Mouse (Mus musculus): ENCODE results near the gene Yrdc.

Yrdc gene

DNA sequence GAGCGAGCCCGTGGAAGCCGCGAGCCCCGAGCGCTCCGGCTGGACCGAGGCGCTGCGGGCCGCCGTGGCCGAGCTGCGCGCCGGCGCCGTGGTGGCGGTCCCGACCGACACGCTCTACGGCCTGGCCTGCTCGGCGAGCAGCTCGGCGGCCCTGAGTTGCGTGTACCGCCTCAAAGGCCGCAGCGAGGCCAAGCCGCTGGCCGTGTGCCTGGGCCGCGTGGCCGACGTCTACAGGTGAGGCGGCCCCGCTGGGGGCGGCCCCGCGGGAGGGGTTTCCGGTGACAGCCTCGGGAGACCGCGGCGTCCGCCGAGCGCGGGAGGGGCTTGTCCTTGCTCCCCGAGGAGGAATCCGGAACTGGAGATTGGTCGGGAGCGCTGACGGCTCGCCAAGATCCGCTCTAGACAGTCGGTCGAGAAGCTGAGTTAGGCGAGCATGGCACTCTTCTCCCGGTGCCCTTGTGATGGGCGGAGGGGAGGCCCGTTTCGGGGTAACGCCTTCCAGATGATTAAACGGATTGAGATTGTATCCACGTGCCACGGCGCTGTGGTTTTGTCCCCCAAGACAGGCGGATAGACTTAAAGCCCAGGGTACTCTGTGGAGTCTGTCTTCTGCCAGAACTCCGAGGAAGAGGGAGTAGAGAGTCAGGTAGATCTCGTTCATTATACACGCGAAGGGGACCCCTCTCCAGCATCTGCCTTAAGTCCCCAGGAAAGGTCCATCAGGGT, 617 bp downstream of the Yrdc start, which contains the start of gene 1110065P20Rik:
TSS of gene 1110065P20Rik (minus strand) at position 264 of the 726 bp plus-strand sequence.
- peak; percentile 67 to 78 for DNase-seq

DNA sequence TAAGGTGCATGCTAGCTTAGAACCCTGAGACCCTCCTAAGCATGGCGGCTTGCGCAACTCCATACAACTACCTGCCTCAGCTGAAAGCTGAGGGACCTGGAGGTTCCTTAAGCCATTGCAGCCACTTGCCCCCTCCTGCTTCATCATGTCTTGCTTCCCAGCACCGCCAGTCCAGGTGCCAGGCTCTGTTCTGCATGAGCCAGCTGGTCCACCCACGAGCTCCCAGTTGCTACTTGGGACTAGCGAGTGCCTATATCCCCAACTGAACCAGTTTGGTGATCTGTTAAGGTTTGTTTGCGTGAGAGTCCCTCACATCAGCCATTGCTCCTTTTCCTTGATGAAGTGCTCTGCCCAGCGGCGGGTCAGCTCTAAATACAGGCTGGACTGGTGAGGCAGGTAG, 5.8 kb downstream of the Yrdc start:
- DNase-seq = no peak

DNA sequence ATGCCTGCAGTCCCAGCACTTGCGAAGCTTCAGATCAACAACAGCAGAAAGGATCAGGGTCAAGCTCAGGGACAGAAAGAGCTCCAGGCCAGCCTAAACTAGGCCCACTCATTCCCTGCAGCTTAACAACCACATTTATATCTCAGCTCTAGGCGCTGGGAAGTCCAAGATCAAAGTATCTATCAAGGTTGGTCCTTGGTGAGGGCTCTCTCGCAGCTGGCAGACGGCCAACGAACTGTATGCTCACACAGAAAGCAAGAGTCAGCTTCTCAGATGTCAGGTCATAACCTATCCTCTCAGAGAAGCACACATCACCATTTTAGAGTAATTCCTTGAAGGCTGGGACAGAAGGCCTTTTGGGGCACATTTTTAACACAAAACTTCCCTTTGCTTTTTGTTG, 7.9 kb downstream of the Yrdc start:
- DNase-seq = no peak

DNA sequence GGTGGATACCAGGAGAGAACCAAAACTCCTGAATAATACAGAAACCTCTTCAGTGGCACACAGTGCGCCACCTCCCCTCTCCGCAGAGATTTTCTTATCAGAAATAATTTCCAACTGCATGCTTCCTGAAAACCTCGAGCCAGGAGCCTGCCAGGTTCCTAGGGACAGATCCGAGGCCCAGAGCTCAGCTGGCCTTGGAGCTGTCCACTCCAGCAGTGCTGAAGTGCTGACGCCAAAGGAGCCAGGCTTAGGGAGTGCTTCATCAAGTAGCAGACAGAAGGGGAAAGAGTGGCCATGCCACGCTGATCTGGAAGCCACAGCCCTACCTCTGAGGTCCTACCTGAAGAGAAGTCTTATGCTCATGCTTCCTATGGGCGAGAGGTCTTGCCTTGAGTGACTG, 10.0 kb downstream of the Yrdc start:
- DNase-seq = no peak

DNA sequence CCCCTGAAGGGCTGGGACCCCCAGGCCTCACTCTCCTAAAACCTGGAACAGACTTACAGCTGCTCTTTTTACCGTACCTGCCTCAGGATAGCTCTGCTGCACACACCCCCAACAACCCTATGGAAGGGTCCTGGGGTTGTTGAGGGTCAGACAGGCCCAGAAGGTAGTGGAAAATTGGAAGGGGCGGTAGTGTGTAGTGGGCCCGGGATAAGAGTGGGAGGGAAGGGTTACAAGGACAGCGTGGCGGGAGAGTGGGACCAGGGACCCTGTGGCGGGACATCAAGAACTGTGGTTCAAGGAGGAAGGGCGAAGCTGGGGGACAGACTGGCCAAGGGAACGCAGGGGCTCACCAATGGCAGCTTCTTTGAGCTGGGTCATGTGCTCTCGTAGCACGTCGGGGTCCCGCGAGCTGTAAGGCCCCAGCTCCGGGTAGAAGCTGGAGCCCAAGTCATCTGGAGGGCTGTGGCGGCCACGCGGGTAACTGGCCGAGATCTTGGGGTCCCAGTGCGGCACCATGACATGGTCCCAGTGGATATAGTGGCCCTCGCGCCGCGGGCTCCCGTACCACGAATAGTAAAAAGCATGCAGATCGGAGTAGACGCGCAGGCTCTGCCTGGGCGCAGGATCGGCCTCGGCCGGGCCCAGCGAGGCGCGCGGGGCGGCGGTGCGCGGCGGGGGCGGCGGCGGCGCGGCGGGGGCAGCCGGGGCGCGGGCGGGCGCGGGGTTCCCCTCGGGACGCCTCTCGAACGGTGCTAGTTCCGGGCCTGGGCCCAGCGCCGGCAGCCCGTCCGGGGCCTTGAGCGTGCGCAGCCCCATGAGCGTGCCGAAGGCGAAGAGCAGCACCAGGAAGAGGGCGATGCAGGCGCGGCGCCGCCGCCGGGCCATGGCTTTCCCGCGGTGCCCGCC, 11.1 kb downstream of the Yrdc start, which contains the start of gene Maneal:
TSS of gene Maneal (minus strand) at position 889 of the 906 bp plus-strand sequence.
- DNase-seq = peak; percentile 31 to 34

DNA sequence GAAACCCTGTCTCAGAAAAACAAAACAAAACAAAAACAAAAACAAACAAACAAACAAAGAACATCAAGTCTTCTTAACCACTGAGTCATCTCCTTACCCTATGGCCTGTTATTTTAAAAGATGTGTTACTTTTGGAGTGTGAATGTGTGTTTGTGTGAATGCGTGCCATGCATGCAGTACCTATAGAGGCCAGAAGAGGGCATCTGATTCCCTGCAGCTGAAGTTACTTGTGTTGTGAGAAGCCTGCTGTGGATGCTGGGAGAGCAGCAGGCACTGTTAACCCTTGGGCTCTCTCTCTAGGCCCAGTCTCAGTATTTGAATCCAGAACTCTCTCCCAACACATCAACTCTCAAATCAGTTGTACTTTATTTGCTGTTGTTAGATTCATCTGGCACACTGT, 22.2 kb downstream of the Yrdc start:
- DNase-seq = no peak

DNA sequence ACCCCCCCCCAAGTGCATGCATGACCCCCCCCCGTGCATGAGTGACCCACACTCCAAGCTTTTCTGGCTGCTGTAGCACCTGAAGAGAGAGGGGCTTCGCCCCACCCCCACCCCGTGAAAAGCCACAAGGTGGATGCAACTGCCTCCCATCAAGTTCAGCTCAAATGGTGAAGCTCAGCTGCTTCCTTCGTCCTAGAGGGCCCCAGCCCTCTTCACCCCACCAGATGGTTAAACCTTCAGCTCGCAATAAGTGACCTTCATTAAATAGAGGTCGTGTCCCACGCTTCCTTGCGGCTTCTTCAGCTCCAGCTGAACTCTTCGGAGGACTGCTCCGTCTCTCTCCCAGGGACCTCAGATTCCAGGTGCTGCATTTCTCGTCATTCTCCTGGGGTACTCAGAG, 30.1 kb downstream of the Yrdc start, which contains the start of gene Epha10:
TSS of gene Epha10 (plus strand) at position 301 of the 400 bp plus-strand sequence.
- DNase-seq = no peak

DNA sequence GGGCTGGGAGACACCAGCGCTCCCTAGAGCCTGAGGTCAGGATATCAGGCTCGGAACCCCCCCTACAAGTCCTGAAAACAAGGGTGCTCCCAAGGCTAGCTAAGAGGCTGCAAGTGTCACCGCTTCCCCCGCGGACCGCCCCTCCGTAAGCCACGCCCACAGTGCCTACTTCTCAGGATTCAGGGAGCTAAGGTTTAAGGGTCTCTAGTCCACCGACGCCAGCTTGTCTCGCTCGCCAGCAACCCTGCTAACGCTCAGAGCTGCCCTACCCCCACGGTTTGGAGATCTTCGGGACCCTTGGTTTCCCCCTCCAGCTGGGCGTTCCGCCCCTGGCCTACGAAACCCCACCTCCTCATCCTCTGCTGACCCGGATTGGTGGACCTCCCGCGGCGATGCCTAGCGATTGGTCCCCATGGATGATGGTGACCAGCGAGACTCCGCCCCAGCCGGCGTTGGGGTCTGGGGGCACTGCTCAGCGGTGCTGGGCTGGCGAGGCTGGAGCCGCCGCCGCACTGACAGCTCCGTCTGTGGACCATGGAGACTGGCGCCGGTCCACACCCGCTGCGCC, 30.9 kb downstream of the Yrdc start:
- DNase-seq = peak; percentile 57 to 69

DNA sequence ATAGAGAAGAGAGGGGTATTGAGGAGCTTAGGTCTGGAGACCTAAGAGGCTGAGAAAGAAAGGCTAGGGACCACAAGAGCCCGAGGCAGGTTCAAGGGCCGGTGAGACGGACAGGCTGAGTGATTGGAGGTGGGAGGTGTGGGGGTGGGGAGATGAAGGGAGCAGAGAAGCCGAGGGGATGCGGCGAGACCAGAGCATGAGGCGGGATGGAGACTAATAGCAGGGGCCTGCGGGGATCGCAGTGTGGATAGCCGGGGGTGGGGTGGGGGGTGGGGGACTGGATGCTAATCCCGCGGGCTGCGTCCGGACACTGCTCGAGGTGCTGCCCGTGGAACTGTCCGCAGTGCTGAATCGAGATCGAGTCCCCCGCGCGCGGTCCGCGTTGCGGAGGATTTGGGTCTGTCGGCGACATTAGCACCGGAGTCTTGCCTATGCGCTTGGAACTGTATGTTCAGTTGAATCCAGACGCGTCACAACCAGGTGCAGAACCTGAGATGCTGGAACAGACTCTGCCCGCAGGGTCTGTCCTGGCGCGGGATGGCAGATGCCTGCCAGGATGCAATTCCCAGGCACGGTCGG, 31.8 kb downstream of the Yrdc start:
- DNase-seq = peak in 1 of 2 experiments; percentile 16

DNA sequence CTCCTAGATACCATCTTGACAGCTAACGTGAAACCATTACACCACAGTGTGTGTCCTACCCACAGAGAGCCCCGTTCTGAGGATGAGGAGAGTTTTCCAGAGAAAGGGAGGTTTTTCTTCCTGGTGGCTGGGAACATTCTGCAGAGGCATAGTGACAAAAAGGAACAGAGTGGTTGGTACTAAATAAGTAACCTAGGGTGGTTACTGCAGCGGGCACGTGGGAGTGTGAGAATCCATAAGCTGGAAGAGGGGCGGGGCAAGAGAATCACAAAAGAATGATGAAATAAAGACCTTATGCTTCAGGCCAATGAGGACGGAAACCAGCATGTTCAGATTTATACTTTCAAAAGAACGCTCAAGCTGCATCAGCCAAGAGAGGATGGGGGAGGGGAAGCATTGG, 38.2 kb downstream of the Yrdc start:
- no peak for DNase-seq

DNA sequence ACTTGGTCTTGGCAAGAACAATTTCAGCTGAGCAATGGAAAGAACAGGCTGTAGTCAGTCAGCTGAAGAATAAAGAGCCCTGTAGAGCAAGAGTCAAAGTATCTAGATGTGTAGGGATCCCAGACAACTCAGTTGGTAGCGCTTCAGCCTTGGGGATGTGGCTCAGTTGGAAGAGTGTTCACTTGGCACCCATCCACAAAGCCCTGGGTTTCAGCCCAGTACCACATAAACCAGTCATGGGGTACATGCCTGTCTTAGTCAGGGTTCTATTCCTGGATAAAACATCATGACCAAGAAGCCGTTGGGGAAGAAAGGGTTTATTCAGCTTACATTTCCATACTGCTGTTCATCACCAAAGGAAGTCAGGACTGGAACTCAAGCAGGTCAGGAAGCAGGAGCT, 39.5 kb downstream of the Yrdc start:
- no peak for DNase-seq

DNA sequence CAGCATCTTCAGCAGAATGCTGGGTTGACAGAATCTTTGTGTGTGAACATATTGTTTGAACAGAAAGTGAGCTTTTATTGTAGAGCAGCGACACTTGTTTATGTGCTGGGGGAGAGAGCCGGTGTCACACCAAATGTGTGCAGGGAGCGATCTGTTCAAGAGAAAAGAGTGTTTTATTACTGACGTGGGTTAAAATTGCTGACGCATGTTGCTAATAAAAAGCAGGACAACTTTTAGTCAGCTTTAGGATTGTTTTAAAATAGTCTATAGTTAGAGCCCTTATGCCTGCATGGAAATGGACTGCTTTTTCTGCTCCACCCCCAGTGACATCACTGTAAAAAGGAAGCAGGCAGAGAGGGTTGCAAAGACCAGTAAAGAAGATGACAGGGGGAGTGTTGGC, 40.4 kb downstream of the Yrdc start:
- DNase-seq = no peak

DNA sequence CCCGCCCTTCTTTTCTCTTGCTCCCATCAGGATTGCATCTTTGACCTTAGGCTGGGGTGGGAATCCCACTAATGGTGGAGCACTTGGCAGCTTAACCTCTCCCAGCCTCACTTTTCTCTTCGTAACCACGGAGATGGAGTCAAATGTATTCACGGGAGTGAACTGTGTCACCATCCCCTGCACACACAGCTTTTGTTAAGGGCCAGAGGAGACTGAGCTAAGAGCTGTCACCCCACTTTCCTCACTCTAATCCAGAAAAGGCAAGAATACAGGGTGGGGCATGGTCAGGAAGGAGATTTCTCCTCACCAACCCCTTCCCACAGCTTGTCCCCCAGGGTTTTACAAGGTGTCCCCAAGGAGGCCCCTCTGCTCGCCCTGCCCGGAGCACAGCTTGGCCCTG, 43.3 kb downstream of the Yrdc start:
- DNase-seq = no peak

DNA sequence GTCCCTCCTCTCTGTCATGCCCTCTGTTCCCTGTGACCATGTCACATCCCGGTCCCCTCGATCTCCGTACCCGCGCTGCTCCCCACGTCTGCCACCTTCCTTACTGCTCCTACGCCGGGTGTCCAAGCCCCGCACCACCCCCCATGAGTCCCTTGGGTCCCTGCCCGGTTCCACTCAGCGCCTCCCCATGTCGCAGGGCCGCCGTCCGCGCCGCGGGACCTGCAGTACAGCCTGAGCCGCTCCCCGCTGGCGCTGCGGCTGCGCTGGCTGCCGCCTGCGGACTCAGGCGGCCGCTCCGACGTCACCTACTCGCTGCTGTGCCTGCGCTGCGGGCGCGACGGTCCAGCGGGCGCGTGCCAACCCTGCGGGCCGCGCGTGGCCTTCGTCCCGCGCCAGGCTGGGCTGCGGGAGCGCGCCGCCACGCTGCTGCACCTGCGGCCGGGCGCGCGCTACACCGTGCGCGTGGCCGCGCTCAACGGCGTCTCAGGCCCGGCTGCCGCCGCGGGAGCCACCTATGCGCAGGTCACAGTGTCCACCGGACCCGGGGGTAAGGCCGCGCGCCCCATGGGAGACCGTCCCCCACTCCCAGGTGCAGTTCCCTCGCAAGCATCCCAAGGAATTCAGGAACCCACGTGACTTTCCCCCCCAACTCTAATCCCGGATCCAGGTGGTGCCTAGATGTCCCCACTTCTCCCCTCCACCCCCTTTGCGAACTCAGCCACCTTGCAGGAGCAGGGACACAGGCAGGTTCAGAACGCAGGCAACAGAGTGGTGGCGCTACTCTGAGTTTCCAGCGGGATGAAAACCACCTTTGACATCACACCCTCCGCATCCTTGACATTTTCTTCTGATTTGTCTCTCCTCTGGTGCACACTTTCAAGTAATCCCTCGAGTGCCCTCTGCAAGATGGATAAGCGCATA, 44.3 kb downstream of the Yrdc start:
- peak; percentile 75 to 82 for DNase-seq

DNA sequence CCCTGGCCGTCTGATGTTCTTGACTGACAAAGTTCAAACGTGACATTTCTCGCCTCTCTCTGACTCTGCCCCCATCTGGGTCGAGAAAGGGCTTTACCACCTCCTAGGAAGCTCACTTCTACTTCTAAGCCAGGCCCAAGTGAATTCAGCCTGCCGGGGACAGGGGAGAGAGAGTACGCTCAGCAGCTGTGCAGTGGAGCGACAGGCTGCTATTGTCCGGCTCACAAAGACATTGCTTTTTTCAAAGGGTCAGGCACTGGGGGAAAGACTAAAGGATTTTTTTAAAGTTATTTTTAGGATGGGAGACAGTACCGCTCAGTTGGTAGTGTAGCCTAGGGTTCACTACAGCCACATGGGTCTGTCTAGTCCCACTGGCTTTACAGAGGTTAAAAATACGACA, 47.9 kb downstream of the Yrdc start:
- no peak for DNase-seq

DNA sequence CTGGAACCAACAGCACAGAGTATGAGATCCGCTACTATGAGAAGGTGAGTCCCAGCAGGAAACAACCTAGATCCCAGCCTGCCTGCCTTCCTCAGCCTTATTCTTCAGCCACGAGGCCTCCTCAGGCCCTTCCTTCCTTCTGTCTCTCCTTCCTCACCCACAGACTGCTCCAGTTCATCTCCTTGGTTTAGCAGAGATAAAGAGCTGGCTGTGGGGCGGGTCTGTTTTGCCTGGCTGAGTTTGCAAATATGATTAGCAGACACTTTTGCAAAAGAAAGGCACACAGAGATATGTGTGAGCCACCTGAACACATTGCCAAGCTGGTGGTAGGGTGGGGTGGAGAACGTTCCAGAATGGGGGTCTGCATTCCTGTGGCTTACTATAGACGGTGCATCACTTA, 49.4 kb downstream of the Yrdc start:
- no peak for DNase-seq
